Mouse (Mus musculus) adrenal gland (tissue): ENCODE data around the gene Dnajc24.

Experiments
- intact Hi-C: fragments of 180-260 bp; cut with DNase I; formaldehyde crosslinking; loops from one replicate; pipeline ENCODE4 v1.15.1; 2025
- long read RNA-seq, 2 experiments: library from polyadenylated mRNA; unstranded; transcript quantifications; one replicate each; pipeline ENCODE4 v2.0.0; 2020; ENCODE audit warnings: borderline replicate concordance in 1 of 2; ENCODE audit not compliant: insufficient replicate concordance in 1 of 2

The Dnajc24 gene
- long read RNA-seq, experiment 1, transcript Dnajc24-201 (5 exons, 1,197 nt): major isoform, 13 of 18 reads
- long read RNA-seq, experiment 1, partial matches to known transcripts: 0 of 18 reads
- long read RNA-seq, experiment 1, other reads (novel, unspliced or antisense): 3 of 18 reads
- long read RNA-seq, experiment 2, transcript Dnajc24-201 (5 exons, 1,197 nt): major isoform, 20 of 30 reads
- long read RNA-seq, experiment 2, partial matches to known transcripts: 3 of 30 reads
- long read RNA-seq, experiment 2, other reads (novel, unspliced or antisense): 5 of 30 reads

GRCm38 (mm10) chr2:106002835-106003739 is at the start of gene Dnajc24:
TSS of gene Dnajc24 (minus strand) at chr2:106003549.
- intact Hi-C loops: loop anchor here (10.0 kb wide), 1 partner anchor 192 kb away; no protein-coding TSS in a partner anchor

GRCm38 (mm10) chr2:106046686-106047085 is 43.3 kb upstream of the Dnajc24 start:
- intact Hi-C loops: no loop called here

DNA sequence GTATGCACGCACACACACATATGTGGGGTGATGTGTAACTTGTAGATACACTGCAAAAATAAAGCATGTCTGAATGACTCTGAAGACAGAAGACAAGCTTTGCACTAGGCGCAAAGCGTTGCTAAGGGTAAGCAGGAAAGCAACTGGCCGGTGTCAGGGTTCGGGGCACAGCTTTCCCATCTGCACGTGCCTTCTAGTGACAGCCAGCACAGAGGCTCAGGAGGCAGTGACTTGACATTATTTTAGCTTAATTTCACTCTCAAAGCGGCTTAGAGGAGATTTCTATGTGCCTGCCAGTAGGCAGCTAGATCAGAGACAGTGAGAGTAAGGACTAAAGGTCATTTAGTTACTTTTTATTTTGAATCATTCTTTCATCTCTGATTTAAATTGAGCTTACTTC is 39.1 kb upstream of the Dnajc24 start:
- intact Hi-C loops: no loop called here

DNA sequence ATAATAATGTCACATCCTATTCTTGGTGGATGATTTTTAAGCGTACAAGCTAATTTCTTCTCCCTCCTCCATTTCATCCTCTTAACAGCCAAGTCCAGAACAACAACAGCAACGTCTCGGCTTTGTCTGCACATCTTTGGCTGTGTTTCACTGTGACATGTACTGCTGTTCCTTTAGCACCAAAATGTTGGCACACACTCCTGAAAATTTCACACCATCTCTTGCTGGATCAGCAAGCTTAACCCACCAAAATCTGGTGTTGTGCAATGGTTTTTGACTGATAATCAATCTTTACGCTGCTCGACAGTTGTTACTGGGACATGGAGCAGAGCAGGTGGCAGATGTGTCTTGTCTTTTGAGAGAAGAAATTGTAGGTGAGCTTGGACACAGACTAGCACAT is 38.6 kb upstream of the Dnajc24 start:
- intact Hi-C loops: no loop called here

GRCm38 (mm10) chr2:106038286-106038685 is 34.9 kb upstream of the Dnajc24 start:
- intact Hi-C loops: no loop called here

DNA sequence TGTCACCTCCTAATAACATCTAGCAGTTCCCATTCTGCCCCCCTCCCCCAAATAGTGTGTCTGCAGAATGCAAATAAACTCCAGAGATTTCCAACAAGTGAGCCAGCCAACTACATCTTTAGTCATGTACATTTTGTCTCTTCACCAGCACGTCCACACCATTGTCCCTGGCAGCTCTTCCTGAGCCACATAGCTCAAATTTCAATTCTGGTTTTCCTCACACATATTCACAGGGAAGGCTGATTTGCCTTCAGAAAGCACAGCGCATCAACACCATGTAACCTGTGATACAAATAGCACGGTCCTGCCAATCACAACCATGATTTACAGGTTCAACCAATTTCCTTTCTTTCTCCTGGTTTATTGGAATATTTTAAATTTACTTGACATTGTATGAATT is 21.5 kb upstream of the Dnajc24 start:
- intact Hi-C loops: no loop called here

GRCm38 (mm10) chr2:106008415-106008814 is 5.1 kb upstream of the Dnajc24 start:
- intact Hi-C loops: loop anchor here (10.0 kb wide), 1 partner anchor 186 kb away; no protein-coding TSS in a partner anchor

DNA sequence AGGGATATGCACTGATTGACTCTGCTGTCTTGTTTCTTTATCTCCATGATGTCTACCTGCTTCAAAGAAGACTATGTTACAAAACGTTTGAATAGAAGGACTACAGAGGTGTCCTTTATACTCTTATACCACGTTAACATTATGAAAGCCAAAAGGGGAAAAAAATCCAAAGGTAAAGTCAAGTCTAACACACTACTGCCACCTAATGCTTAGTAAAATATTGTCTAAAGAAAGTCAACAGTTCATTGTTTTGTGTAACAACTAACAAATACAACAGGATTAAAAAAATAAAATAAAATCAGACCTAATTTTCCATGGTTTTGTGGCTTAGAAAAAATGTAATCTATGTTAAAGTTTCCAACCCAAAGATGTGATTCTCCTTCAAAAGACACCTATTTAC is 15.3 kb downstream of the Dnajc24 start:
- intact Hi-C loops: loop anchor here (5.0 kb wide), 1 partner anchor 466 kb away; no protein-coding TSS in a partner anchor

GRCm38 (mm10) chr2:105987131-105987530 is 16.2 kb downstream of the Dnajc24 start:
- intact Hi-C loops: loop anchor here (5.0 kb wide), 1 partner anchor 465 kb away; no protein-coding TSS in a partner anchor

DNA sequence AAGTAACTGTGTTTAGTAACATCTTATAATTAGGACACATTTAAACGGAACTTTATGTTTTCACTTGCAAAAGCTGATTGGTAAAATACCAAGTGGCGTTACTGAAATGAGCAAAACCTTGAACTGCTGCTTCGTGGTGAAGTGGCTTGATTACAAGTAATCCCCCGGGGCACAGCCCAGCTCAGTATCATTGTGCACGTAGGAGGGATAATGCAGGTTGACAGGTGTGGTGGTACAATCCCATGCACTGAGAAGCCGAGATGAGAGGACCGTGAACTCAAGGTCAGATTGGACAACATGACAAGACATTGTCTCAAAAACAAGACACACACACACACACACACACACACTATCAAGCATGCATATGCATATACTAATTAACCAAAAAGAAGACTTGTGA is 18.1 kb downstream of the Dnajc24 start:
- intact Hi-C loops: loop anchor here (5.0 kb wide), 1 partner anchor 463 kb away; no protein-coding TSS in a partner anchor

GRCm38 (mm10) chr2:105978065-105978464 is 25.3 kb downstream of the Dnajc24 start:
- intact Hi-C loops: no loop called here

DNA sequence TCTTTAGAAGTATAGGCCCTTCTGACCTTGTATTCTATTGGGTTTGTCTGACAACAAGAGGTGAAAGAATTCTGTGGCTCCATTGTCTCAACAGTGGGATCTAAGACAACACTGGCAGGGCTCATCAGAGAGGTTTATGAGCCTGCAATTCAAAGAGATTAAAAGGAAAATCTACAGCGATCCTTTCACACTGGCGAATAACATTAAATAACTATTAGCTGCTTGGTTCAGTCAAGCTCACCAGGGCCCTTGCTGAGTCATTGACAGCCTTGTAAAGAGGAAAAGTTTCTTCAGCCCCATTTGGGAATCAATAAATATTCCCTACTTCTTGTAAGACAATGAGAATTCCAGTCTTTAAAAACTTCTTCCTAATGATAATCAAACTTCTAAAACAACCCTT is 29.4 kb downstream of the Dnajc24 start:
- intact Hi-C loops: no loop called here

GRCm38 (mm10) chr2:105963447-105963846 is 39.9 kb downstream of the Dnajc24 start:
- intact Hi-C loops: no loop called here

DNA sequence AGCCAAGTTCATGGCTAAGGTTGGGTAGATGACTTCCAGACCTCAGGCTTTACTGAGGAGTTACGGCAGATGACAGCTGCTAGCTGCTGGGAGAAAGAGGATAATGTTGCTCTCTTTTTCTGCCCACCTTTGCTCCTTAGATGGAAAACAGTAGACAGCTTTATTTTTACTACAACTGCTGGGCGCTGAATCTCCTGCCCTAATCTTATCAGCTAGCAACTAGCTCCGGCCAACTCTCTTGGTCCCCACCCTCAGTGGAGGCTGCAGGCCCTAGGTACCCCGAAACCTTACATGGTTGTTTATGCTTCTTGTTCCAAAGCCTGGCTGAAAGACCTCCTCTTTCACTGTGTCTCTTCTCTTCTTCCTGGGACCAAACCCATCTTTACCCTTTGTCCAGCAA is 49.5 kb downstream of the Dnajc24 start:
- intact Hi-C loops: no loop called here

DNA sequence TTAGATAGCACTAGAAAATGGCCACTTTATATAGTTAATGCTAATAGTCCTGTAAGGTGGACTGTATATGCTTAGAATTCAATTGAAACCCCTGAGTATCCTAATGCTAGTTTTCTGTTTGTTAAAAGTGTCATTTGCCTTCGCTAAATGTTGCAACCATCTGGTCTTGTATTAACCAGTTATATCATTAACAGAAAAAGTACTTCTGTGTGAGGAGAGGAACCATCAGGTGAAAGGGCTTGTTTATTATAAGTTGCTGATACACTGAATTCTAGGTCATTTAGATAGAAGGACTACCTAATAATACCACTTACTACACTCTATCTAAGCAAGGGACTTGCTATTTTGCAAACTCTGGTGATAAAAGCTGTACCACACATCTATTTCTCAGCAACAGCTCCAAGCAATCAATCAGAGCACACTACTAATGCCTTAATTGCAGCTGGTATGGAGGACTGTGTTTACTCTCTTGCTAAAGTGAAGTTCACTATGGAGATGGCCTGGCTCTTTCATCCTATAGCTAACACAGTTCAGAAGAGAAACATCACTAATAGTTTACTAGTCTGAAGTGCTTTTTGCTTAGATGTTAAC is 51.9 kb downstream of the Dnajc24 start:
- intact Hi-C loops: no loop called here

- intact Hi-C loops: no loop called here
Observed at GRCm38 (mm10) chr2:105950131-105950530, 53.2 kb downstream of the Dnajc24 start.

- intact Hi-C loops: no loop called here
Observed at GRCm38 (mm10) chr2:105917623-105918346, 85.6 kb downstream of the Dnajc24 start.
